Mouse (Mus musculus): ENCODE measurements at regions not wholly inside any gene's neighbourhood (a gene's known extent, or its start where the extent isn't known, plus 50 kb on each side); places are given as distances from the start of the nearest gene placed in this dataset.
"Not testable (repeated sequence)": the region's sequence is repeated elsewhere in the genome, so short reads cannot be mapped to it uniquely, and the experiment has no call there.

DNA sequence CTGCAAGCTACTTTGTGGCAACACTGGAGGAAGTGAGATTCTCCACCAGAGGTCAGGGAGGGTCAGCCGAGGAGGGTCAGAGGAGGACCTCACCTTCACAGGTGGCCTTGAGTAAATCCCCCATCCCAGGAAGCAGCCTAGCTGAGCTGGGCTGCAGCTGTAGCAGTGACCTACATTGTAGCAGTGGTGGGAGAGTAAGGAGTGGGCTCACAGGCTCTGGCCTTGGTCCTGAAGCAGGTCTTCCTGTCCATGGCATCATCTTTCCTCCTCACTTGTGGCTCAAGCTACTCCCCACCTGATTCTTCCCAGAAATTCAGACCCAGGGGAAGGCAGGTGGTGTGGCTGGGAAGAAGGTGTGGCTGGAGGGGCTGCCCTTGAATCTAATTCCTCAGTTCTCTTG lies 84.3 kb downstream of the 1810013L24Rik start:
- DNase-seq (ENCODE audit: low spot score in 2 of 2), result not testable (repeated sequence)

DNA sequence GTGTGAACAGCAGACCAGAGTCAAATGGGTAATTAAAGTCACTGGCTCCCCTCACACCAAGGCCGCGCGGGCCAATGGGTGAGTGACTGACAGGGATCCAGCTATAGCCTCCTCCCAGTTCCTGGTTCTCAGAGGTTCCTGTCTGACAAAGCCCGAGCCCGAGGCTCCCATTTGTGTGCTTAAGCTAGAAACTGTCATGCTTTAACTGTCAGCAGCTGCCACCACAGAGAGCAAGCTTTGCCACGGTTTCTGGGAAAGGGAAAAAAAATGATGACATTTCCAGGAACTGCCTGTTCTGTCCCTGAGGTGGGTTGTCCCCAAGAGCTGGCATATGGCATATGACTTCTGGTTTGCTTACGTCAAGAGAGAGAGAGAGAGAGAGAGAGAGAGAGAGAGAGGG lies 86.2 kb downstream of the 1810013L24Rik start:
- peak; percentile 50 to 51 for DNase-seq (ENCODE audit: low spot score in 2 of 2)

GRCm38 (mm10) chr16:8918741-8919535 lies 89.0 kb downstream of the 1810013L24Rik start:
- DNase-seq (ENCODE audit: low spot score in 2 of 2), result peak in 1 of 2 experiments; percentile 7

DNA sequence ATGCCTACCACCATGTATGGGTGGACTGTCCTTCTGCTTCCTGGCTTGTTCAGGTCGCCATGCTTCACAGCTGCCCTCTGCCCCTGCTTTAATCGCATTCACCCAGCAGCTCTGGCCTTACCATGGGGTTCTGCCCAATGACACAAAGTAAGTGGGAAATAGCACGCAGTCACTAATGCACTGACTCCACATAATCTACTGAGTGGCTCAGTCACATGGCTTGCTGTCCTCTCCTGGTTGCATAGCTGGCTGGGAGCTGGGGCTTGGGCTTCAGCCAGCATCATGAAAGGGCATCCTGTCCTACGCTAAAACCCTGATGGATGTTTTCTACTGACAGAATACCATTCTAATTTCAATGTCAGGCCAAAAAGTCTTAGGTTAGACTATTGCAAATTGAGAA lies 94.8 kb downstream of the 1810013L24Rik start:
- DNase-seq (ENCODE audit: low spot score in 2 of 2), result no peak

DNA sequence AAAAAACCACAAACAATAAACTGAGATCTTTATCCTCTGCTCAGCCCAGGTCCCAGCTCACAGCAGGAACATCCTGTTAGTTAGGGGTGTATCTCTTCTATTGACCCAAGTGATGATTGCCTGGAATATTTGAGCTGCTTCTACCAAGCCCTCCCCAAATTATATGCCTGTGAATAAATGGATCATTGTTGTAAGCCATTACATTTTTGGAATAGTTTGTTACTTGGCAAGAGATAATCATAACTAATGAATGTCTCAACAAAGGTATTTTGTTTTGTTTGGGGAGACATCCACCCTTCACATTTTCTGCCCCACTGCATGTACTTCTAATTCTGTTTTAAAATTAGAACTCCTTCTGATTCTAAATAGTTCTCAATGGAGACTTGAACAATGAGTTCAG lies 102.1 kb downstream of the 1810013L24Rik start:
- no peak for DNase-seq (ENCODE audit: low spot score in 2 of 2)

GRCm38 (mm10) chr16:8933121-8933520 lies 103.2 kb downstream of the 1810013L24Rik start:
- DNase-seq (ENCODE audit: low spot score in 2 of 2), result no peak

GRCm38 (mm10) chr16:8936446-8936845 lies 106.5 kb downstream of the 1810013L24Rik start:
- DNase-seq (ENCODE audit: low spot score in 2 of 2), result no peak

DNA sequence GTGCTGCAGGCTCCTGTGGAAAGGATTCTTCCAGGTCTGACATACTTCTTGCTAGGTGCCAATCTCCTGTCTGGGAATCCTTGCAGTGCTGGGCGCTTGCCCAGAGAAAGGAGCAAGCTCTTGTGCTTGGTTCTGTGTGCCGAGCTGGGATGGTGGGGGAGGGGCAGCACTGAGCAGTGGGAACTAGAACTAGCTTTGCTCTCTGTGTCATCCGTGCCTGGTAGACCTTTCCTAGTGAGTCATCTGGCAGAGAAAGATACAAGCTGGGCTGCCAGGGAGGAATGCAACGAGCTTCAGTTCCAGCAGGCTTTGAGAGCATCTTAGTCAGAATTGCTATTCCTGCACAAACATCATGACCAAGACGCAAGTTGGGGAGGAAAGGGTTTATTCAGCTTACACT lies 108.6 kb downstream of the 1810013L24Rik start:
- DNase-seq (ENCODE audit: low spot score in 2 of 2), result peak; percentile 76 to 78

GRCm38 (mm10) chr16:8939136-8939535 lies 109.2 kb downstream of the 1810013L24Rik start:
- no peak for DNase-seq (ENCODE audit: low spot score in 2 of 2)

GRCm38 (mm10) chr16:8944412-8945102 lies 114.7 kb downstream of the 1810013L24Rik start:
- no peak for DNase-seq (ENCODE audit: low spot score in 2 of 2)

GRCm38 (mm10) chr16:8947846-8948245 lies 117.9 kb downstream of the 1810013L24Rik start:
- no peak for DNase-seq (ENCODE audit: low spot score in 2 of 2)

DNA sequence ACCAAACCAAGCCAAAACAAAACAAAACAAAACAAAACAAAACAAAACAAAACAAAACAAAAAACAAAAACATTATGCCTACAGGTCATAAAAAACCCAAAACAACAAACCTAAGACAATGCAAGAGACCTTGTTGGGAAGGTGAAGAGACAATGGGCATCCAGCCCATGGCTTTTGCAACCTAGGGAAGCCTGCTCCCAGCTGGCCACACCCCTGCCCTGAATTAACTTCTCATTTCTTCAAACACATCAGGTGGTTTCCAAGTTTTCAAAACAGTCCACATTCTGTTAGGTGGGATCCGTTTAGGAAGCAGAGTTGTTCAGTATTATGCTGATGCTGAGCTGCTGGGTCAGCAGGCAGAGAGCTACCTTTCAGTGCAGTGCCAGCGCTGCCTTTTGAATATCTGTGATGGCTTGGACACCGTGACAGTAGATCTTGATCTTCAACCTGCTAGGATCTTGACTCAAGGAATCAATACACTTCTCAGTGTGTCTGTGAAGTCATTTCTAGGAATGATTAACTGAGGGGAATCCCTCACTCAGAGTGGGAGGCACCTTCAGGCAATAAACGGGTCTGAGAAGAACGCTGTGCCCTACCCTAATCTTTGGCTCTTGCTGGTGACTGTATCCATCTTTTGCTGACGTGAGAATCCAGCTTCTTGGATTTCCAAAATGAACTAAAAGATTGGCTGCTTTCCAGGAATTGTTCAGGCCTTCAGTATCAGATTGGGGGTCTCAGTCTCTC lies 121.4 kb downstream of the 1810013L24Rik start:
- no peak for DNase-seq (ENCODE audit: low spot score in 2 of 2)

GRCm38 (mm10) chr16:8961739-8962138 lies 131.8 kb downstream of the 1810013L24Rik start:
- no peak for DNase-seq (ENCODE audit: low spot score in 2 of 2)

GRCm38 (mm10) chr16:8993521-8994250 lies 163.8 kb downstream of the 1810013L24Rik start:
- peak; percentile 71 to 85 for DNase-seq (ENCODE audit: low spot score in 2 of 2)

GRCm38 (mm10) chr16:8994521-8994920 lies 164.6 kb downstream of the 1810013L24Rik start:
- no peak for DNase-seq (ENCODE audit: low spot score in 2 of 2)

DNA sequence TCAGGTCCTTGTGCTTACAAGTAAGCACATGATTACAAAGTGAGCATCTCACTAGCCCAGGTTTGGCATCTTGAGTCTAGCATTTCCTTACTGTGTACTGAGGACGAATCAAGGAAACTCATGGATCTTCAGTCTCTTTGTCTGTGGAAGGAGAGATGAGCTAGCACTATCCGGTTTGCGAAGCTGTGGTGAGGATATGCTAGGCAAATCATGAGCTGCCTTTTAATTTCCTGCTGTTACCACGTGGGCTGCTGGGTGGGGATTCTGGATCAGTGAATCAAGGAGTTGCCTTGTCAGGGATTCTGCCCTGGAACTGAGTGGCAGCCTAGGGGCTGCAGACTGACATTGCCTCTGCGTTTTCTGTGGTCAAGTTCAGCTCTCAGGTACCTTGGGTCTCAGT lies 167.3 kb downstream of the 1810013L24Rik start:
- DNase-seq (ENCODE audit: low spot score in 2 of 2), result no peak

- DNase-seq (ENCODE audit: low spot score in 2 of 2), result peak; percentile 63 to 64
Measured at GRCm38 (mm10) chr16:9004012-9004411, 174.1 kb downstream of the 1810013L24Rik start.

- no peak for DNase-seq (ENCODE audit: low spot score in 2 of 2)
Measured at GRCm38 (mm10) chr16:9005933-9006332, 176.0 kb downstream of the 1810013L24Rik start.

DNA sequence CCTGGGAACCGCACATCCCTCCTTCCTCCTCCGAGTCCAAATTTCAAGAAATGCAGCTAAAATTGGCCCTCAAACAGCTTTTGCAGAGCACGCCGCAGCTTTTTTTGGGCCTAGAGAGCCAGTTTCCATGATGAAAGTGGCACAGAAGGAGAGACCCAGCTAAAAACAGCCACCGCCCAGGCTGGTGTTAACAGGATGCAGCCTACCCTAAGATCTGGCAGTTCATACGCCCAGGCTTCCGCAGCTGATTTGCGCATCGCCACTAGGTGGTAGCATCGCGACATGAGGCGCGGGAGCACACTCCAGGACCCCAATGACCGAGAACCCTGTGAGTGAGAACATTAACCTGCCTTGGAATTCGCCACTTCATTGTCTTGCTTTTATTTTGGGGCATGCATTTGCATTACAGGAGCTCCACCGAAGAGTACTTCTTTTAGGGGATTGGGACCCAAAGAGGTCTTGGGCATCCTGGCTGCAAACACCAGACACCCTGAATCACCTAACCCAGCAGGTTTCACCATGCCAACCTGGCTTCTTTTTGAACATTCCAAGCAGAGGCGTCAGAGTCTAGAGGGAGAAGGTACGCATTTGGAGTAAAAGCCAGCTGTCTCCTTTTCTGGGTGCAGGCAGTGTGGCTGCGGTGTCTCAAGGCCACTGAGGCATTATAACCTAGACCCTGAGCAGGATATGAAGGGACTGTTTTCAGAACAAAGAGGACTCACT lies 179.6 kb downstream of the 1810013L24Rik start:
- DNase-seq (ENCODE audit: low spot score in 2 of 2), result peak; percentile 87 to 93

DNA sequence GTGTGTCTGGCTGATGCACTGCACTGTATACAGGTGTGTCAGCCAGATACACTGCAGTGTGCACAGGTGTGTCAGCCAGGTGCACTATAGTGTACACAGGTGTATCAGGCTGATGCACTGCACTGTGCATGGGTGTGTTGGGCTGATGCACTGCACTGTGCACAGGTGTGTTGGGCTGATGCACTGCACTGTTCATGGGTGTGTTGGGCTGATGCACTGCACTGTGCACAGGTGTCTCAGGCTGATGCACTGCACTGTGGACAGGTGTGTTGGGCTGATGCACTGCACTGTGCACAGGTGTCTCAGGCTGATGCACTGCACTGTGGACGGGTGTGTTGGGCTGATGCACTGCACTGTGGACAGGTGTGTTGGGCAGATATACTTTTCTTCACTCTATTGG lies 181.2 kb downstream of the 1810013L24Rik start:
- DNase-seq (ENCODE audit: low spot score in 2 of 2), result no peak

- DNase-seq (ENCODE audit: low spot score in 2 of 2), result no peak
Measured at GRCm38 (mm10) chr16:9011691-9012090, 181.8 kb downstream of the 1810013L24Rik start.

Measured in layer of hippocampus, adult 8-10 months (tissue).